Mouse (Mus musculus): Measurements from ENCODE around the gene Crybg1.

- TF ChIP-seq CTCF (IDR thresholded peaks at IDR 0.05; ENCODE audit: low read depth, low read length) (no peak), POLR2A (IDR thresholded peaks at IDR 0.05; ENCODE audit: borderline replicate concordance, low read depth, low read length) (no peak)
These were observed 133.0 kb downstream of the Crybg1 start for GRCm38 (mm10) chr10:44015631-44016030.
